Mouse (Mus musculus) Muller cell, postnatal 12 days (primary cell): Measurements from ENCODE around the gene Prkcsh.
A peak's percentile ranks its signal among the peaks of the same experiment; 100 is the strongest.

ENCODE experiments used
- DNase-seq: peaks from one replicate; pipeline ENCODE4 v3.0.0-alpha.2; 2015; ENCODE audit errors: inconsistent ontology term

Gene Prkcsh

DNA sequence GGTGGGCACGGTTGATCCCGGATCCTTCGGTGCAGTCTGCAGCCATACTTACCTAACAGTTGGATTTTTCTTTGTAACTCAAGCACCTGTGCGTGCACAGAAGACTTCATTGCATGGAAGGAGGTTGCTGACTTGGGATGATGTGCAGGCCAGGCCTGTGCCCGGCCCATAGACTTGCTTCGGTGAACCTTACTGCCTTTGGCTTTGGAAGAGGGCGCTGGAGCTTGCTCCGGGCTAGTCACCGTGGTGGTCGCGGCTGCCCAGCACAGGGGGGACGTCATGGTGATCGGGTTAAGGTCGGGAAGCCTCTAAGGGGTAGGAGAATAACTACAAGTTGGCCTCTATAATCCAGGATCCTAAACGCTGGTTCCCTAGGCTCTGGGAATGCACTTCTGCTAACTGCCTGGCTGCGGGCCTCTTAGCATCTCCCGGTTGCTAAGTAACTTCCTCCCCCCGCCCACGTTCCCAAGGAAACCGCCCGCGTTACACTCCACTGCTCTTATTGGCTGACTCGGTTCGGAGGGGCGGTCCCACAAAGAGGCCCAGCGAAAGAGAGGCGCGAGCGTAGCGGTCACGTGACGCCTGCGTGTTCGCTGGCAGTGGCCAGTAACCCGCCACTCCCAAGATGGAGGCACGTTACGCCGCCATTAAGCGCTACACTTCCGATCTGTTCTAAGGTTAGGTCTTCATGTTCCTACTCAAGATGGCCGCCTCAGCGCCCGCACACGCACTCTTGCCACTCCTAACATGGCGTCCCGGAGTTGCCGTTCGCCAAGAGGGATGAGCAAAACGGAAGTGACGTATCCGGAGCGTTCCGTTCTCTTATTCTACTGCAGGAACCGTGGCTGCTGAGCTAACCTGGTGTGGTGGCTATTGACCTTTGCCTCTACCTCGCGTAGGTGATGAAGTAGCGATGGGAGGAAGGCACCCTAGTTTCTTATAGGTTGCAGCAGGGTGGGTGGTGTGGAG is at the start of gene Prkcsh, which contains the start of gene Ccdc151:
Gene Prkcsh, plus strand, starts transcription at position 613 of the 969 bp plus-strand sequence.
Gene Ccdc151, minus strand, starts transcription at position 441 of the 969 bp plus-strand sequence.
- DNase-seq, result peak; percentile 100

DNA sequence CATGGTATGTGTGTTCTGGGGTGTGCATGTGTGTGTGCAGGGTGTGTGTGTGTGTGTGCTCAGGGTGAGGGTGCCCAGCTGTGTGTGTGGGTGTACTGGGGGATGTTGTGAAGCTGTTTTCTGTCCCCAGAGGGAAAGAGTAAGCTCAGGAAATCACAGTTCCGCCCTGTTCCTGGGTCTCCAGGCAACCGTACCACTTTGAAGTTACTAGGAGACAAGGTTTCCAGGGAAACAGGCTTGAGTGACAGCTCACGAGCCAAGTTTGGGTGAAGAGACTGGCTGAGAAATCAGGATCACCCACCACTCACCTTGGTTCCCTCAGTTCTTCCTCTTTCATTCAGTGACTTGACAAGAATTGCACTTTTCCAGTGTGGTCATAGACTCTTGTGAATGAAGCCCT is 49.0 kb upstream of the Prkcsh start:
- no peak for DNase-seq

DNA sequence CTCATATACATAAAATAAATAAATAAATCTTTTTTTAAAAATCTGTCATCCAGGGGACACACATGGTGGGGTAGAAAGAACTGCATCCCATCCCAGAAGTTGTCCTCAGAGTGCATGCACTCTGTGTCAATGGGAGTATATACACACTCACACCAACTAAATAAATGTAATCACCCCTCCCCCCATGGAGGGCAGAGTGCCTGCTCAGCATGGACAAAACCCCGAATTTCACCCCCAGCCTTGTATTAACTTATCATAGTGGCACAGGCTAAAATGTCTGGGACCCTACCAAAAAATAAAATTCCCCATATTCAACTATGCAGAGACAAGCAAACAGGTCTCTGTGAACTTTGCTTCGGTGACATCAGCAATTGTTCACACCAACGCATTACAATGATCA is 48.0 kb upstream of the Prkcsh start:
- DNase-seq, result no peak

DNA sequence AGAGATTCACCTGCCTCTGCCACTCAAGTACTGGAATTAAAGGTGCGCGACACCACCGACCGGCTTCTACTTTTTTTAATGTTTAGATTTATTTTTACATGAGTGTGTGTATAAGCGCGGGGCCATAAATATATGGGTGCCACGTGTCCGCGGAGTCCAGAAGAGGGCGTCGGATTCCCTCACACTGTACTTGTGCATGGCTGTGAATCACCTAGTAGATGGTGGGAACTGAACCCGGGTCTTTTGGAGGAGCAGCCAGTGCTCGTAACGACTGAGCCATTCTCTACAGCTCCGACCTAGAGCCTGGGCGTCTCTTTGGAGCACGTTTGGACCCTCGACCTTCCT is 47.4 kb upstream of the Prkcsh start:
- no peak for DNase-seq

DNA sequence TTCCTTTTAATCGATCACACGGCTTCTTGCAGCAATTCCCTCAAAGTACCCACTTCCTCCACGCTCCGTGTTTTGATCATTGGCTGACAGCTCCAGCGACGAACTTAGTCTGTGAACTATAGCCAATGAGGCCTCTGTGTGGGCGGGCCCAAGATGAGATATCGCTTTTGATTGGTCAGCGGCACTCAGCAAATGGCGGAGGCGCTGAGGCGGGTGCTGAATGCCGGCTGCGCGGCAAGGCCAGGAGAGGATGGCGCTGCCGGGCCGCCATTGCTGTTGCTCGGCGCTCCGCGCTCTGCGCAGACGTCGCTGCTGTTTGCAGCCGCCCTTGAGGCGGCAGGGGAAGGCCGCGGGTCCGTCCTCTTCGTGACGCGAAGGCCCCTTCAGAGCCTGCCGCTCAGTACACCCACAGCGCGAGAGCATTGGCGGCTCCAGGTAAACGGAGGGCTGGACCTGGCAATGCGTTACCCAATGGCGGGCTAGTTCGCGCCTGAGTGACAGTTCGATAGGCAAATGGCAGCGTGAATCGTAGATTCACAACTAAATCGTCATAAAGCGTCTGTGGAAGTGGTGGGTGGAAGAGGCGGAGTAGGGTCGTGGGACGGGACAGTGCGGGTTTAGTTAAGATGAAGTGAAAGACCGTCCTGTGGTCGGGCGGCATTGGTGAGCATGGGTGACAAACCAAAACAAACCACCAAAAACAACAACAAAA is 46.9 kb upstream of the Prkcsh start, which contains the start of gene Swsap1:
Gene Swsap1, plus strand, starts transcription at position 186 of the 712 bp plus-strand sequence.
- peak; percentile 97 for DNase-seq

DNA sequence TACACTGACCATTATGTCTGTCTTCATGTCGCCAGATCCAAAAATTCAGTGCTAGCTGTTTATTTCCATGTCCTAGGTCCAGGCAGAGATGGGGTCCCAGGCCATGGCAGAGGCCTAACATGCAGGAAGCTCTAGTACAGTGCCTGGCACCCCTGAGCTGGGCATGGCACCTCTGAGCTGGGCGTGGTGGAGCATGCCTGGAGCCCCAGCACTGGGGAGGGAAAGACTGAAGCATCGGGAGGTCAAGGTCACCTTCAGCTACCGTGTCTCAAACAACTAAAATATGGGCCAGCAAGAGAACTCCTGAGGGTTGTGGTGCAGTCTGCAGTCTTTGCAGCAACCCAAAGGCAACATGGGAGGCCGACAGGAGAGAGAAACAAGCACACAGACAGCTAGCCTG is 44.2 kb upstream of the Prkcsh start:
- DNase-seq, result no peak

DNA sequence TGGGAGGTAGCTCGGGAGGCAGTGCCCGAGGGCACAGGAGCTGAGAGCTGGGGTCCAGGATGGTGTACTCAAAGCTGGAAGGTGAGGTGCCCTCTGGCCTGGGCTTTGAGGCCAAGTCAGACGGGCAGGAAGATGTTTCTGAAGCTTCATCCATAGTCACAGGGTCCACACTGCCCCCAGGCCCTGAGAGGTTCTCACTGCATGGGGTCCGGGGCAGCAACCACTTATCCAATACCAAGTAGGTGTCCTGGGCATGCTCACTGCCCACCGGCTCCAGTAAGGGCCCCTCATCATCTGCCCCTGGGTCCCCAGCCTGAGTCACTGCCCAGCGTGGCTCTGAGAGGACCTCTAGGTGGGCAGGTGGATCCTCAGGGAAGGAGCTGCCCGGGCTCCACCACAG is 43.4 kb upstream of the Prkcsh start:
- DNase-seq, result no peak

DNA sequence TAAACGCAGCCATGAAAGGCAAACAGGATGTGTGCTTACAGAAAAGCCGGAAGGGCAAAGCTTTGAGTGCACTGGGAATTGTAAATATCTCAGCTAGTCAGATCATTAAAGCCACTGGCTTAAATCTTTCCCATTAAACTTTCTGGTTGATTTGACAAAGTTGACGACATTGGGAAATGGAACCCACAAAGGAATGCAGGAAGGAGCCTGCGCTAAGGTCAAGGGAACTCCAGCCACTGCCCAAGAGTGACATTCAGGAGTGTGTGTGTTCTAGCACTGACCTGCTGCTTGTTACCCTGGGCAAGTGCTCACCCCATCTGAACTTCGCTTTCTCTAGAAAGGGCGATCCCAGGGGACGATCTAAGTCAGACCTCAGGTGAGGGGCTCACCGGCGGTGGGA is 42.5 kb upstream of the Prkcsh start:
- peak; percentile 35 for DNase-seq

DNA sequence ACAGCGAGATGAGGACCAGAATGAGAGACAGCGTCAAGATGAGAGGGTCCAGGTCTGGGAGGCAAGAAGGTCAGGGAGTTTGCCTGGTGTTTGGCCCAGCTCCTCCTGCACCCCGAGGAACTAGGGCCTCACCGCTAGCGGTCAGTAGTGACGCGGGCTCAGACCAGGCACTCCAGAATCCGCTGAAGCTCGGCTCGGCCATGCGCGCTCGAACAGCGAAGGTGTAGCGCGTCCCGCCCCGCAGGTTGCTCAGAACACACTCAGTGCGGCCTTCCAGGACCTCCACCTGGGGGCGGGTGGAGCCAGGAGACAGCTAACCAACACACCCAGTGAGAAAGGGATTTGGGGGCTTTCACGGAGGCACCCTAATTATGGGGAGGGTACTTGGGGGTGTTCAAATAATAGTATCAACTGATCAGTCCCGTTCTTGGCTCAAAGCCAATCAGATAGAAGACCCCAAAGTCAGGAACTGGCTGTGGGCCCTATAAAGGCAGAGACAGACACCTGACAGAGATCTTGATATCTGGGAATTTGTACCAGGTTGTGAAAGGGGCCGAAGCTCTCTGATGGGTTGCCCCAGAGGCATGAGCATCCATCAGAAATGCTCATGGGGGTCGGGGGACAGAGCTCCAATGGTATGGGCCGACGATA is 41.9 kb upstream of the Prkcsh start:
- DNase-seq, result no peak

DNA sequence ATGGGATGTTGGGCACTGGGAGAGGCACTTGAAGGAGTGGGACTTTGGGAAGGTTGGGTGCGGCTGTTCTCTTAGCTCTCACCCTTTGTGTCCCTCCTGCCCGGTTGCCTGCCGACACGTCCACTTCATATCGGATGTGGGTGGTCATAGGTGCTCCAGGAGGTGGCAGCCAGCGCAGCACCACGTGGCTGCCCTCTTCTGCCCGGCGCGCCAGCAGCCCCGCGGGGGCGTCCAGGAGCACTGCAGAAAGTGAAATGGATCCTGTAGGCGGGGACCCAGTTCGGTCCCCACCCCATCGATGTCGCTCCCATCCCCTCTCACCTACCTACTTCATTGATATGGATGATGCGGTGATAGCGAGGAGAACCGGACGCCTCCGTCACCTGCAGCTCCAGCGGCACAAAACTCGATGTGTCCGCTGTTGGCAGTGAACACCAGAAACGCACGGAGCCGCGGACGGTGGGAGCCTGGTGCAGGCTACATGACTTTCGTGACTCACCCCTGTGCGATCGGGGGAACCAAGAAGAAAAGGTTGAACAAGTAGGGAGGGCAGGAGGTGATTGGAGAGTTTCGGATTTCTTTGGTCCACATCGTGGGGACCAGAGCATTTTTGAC is 41.1 kb upstream of the Prkcsh start:
- peak; percentile 19 for DNase-seq

DNA sequence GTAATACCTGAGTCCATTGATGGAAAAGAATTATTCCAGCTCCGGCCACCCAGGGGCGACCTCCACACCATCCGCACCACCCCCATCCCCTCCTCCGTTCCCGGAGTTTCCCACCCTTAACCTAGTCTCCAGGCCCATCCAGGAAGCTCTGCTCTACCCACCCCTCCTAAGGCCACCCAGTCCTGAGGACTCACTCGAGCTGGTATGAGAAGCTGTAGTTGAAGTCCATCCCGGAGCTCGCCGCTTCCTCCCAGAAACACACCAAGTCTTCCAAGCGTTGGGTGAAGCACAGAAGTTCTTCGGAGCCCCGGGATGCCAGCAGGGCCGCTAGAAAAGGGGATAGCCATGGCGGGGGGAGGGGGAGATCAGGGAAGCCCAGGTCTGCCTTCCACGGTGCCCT is 40.6 kb upstream of the Prkcsh start:
- DNase-seq, result peak; percentile 6

DNA sequence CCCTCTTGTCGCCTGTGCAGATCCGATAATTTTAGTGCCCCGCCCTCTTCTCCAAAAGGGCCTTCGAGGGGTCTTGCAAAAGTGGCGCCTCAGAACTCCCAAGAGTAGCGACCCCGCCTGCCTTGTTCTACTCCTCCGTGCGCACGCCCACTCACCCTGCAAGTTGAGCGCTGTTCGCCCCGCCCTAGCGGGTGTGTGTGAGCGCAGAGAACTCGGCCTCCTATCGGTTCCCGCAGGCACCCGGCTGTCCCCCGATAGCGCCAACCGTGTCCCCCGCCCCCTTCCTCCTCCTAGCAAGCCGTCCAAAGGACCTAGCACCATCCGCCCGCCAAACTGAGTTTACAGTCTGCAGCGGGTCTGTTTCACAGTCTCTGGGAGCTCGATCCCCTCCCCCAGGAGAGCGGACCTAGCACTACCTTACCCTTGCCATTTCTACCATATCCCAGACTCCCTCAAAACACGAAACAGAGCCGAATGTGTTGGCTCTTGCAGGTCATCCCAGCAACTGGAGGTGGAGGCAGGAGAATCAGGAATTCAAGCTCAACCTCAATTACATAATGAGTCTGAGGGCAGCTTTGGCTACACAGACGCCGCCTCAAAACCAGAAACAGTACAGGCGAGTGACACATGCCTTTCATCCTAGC is 40.1 kb upstream of the Prkcsh start:
- peak; percentile 74 for DNase-seq

DNA sequence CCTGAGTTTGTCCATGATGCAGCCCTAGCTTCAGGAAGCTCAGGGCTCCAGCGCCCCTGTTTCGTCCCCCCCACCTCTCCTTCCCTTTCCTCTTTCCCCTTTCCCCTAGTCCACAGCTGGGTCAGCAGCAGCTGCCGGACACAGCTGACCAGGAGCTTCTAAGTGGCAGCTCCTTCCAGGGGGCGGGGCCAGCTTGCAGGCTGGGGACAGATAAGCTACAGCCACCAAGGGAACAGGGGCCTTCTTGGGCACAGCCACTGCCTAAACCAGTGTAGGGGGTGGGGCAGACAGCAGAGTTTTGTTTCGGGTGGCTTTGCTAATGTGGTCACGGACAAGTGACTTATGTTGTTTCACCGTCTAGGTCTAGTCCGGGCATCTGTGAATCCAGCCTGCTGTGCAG is 39.2 kb upstream of the Prkcsh start, which contains the start of gene Epor:
Gene Epor, minus strand, starts transcription at position 90 of the 400 bp plus-strand sequence.
- no peak for DNase-seq

DNA sequence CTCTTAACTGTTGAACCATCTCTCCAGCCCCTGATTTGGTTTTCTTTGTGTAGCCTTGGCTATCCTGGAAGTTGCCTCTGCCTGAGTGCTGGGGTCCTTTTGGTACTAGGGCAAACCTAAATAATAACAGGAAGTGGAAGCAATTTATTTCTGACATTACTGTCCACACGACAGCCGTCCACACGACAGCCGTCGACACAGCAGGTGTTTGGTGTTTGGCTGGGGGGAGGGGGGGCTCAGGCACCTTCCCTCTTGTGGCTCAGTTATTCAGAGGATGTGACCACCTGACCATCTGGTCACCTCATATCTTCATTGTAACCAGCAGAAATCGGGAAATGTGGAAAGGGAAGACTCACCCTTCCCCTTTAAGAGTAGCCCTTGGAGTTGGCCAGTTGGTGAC is 33.7 kb upstream of the Prkcsh start:
- no peak for DNase-seq

DNA sequence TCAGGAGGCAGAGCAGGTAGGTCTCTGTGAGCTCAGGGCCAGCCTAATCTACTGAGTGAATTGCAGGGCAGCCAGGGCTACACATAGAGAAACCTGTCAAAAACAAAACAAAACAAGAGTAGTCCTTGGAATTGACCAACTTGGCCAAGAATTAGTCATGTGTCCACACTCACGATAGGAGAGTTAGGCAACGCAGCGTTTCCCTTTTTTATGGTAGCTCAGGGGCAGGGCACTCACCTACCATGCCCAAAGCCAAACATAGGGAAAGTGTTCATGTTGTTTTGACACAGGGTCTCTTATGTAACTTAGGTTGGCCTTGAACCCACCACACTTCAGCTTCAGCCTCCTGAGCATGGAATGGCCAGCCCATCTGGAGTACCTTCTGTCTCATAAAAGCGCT is 33.3 kb upstream of the Prkcsh start:
- DNase-seq, result no peak

DNA sequence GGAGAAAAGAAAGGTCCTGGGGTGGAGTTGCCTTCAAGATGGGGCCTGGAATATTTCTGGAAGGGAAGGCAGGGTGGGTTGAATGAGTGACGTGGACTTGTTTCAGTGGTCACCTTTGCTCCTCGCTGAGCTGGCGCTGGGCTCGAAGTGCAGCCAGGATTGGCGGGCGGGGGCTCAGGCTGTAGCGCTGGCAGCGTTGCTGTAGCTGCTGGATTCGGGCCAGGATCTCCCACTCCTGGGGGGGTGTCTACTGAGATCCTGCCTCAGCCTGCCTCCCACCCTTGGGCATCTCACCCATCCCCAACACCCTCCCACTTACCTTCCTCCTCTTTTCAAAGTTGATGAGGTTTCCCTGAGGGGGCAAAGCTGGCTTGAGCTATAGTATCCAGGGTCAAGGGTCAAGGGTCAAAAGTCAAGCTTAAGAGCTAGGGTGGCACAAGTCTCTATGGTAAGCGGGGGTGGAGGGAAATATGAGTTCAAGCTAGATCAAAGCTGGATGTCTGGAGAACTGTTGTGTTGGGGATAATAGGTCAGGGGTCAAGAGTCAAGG is 25.9 kb upstream of the Prkcsh start:
- no peak for DNase-seq

DNA sequence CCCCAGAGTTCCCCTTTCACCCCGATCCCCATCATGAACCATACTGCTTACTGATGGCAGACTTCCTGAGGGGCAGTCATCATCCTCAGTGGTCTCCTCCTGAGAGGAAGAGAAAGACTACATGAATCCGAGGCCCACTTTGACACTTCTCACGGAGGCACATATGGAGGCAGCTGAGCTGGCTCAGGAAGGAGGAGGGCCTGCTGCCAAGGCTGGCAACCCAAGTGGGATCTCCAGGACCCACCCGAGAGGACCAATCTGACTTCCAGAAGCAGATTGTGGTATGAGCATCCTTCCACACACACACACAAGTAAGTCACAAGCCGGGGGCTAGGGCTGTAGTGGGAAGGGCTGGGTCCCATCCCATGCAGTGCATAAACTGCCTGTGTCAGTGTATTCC is 25.3 kb upstream of the Prkcsh start:
- DNase-seq, result no peak

DNA sequence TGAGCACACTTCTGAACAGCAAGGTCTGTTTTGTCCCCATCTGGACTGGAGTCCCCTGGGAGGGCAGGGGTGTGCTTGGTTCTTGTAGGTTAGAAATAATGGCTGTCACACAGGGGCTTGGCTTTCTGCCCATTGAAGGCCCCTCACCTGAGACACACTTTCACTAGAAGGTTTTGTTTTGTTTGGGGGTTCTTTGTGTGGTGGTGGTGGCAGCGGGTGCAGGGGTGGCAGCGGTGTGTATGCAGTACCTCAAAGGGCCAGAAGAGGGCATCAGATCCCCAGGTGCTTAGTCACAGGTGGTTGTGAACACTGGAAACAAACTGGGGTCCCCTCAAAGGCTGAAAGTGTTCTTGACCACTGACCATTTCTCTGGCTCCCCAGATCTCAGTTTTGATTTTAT is 24.6 kb upstream of the Prkcsh start:
- DNase-seq, result no peak

DNA sequence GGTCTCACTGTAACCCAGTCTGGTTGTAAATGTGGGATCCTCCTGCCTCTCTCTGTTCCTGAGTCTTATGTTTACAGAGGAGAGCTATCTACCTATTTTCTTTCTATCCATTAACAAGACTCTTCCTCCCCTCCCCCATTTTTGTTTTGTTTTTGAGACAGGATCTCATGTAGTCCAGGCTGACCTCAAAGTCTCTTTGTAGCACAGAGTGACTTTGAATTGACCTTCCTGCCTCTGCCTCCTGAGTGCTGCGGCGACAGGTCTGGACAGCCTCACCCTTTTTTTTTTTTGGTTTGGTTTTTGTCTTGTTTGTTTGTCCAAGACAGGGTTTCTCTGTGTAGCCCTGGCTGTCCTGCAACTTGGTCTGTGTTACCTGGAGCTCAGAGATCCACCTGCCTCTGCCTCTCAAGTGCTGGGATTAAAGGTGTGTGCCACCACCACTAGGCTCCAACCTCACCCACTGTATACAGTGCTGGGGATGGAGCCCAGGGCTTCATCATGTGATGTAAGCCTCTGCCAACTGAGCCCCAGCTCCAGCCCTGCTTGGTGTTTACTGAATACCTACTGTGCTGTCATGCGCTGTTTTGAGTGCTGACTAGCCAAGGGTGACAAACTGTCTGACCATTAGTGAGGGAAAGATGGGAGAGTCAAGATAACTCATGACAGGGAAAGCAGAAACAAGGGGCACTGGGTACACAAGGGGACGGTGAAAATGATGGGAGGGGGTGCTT is 24.0 kb upstream of the Prkcsh start:
- no peak for DNase-seq

DNA sequence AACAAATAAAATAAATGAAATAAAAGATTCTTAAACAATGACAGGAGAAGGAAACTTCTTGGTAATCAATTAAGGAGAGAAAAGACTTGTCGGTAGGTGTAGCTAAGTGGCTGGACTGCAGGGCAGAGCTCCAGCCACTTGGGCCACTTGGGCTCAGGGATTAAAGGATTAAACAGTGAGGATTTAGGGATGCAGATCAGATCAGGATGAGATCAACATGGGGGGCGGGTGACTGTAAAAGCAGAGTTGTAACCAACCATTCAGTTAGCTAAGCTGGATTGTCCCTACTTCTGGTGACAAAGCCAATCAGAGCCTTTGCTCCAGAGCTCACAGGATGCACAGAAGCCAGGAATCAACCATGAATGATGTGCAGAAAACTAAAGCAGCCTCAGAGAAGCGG is 18.7 kb upstream of the Prkcsh start:
- no peak for DNase-seq
